Mouse (Mus musculus) G1E (cell line): ENCODE data around the gene Med9. TPM values are rescaled to one million over a fixed set of nuclear protein-coding genes. Genes with fewer than 3 reads are reported as not detected.

Experiments
- ATAC-seq: 2 replicates; pipeline ENCODE4 v1.8.0; 2016; ENCODE audit warnings: mild to moderate bottlenecking; ENCODE audit not compliant: insufficient number of reproducible peaks, poor library complexity, low FRiP score, severe bottlenecking; ENCODE audit errors: extremely low read depth
- DNase-seq: peaks from one replicate; pipeline ENCODE4 v3.0.0; 2012; ENCODE audit warnings: low spot score
- H3K27me3 ChIP-seq: 2 replicates; pipeline ENCODE4 v1.6.1; 2012; ENCODE audit warnings: mild to moderate bottlenecking, low read length, inconsistent platforms; ENCODE audit not compliant: insufficient read depth
- H3K36me3 ChIP-seq: replicated peaks from 2 replicates; pipeline ENCODE3; 2012; ENCODE audit warnings: mild to moderate bottlenecking, inconsistent platforms
- H3K4me1 ChIP-seq: 2 replicates; pipeline ENCODE4 v1.6.1; 2012; ENCODE audit warnings: low read depth, low read length, inconsistent platforms, mixed read lengths; ENCODE audit not compliant: insufficient read depth
- H3K4me3 ChIP-seq: 2 replicates; pipeline ENCODE4 v1.5.1; 2012; ENCODE audit warnings: low read depth, mild to moderate bottlenecking, inconsistent platforms, low read length, moderate library complexity, mixed read lengths
- H3K9me3 ChIP-seq: replicated peaks from 2 replicates; pipeline ENCODE4 v1.6.1; 2012; ENCODE audit warnings: inconsistent platforms
- CTCF ChIP-seq: IDR thresholded peaks from 2 replicates; pipeline ENCODE4 v1.5.1; 2012; ENCODE audit warnings: low read depth, low read length, inconsistent platforms, mixed read lengths
- GATA1 ChIP-seq: IDR thresholded peaks from 2 replicates; pipeline ENCODE4 v1.6.1; 2012; ENCODE audit warnings: borderline replicate concordance, low read length, inconsistent platforms, mixed read lengths
- GATA2 ChIP-seq: IDR thresholded peaks from 2 replicates; pipeline ENCODE4 v1.6.1; 2012; ENCODE audit warnings: low read depth, low read length, inconsistent platforms, borderline replicate concordance
- POLR2AphosphoS5 ChIP-seq: IDR thresholded peaks from 2 replicates; pipeline ENCODE4 v1.6.1; 2012; ENCODE audit warnings: low read depth, low read length, inconsistent platforms; ENCODE audit not compliant: insufficient replicate concordance
- TAL1 ChIP-seq: conservative IDR thresholded peaks from 2 replicates; pipeline ENCODE4 v1.6.1; 2012; ENCODE audit warnings: low read depth, low read length, inconsistent platforms, mixed read lengths
- polyA plus RNA-seq: library from polyadenylated mRNA; stranded (reverse); fragments of >175 nt; gene quantifications from 2 replicates; pipeline ENCODE4 v1.2.3, GENCODE M21; 2012
- total RNA-seq, 2 experiments: library from RNA; stranded (forward) in 1 of 2; stranded (reverse) in 1 of 2; fragments of 200-1000 nt in 1 of 2; fragments of >200 nt in 1 of 2; fragmentation: Nextera tagmentation in 1 of 2; gene quantifications; 2 replicates each; pipeline ENCODE4 v1.2.3; 2014 to 2017

Med9 gene
- total and polyA plus RNA-seq, 3 experiments, result 13.7 to 59.5 (median 23.2) TPM

- Histone ChIP-seq H3K4me3 (no peak overlapping the region), H3K36me3 (no peaks in the 10 kb centered on the region), H3K4me1 (no peaks in the 10 kb centered on the region), H3K27me3 (peaks cover 67% of the 10 kb centered on the region), H3K9me3 (no peaks in the 10 kb centered on the region)
- ATAC-seq (no peak), DNase-seq (no peak)
- no peak for TF ChIP-seq GATA1
- TF ChIP-seq CTCF, result no peak
- TF ChIP-seq TAL1, result no peak
- no peak for TF ChIP-seq POLR2AphosphoS5
- no peak for TF ChIP-seq GATA2
Measured at GRCm38 (mm10) chr11:59977831-59978230, 29.8 kb downstream of the Med9 start.

- H3K36me3 ChIP-seq, result no peaks in the 10 kb centered on the region
- H3K27me3 ChIP-seq, result peaks cover 30% of the 10 kb centered on the region
- H3K4me1 ChIP-seq, result no peaks in the 10 kb centered on the region
- H3K9me3 ChIP-seq, result no peaks in the 10 kb centered on the region
- DNase-seq (no peak), ATAC-seq (no peak)
- TF ChIP-seq CTCF (no peak), GATA2 (no peak), GATA1 (no peak), POLR2AphosphoS5 (no peak), TAL1 (no peak)
- no peak overlapping the region for H3K4me3 ChIP-seq
Measured at GRCm38 (mm10) chr11:59989406-59989805, 41.4 kb downstream of the Med9 start.

- DNase-seq (no peak), ATAC-seq (no peak)
- TF ChIP-seq TAL1 (no peak), CTCF (no peak), POLR2AphosphoS5 (no peak), GATA1 (no peak), GATA2 (no peak)
- H3K4me1 ChIP-seq, result no peaks in the 10 kb centered on the region
- H3K27me3 ChIP-seq, result peaks cover 36% of the 10 kb centered on the region
- H3K9me3 ChIP-seq, result no peaks in the 10 kb centered on the region
- H3K4me3 ChIP-seq, result no peak overlapping the region
- no peaks in the 10 kb centered on the region for H3K36me3 ChIP-seq
Measured at GRCm38 (mm10) chr11:59991365-59991764, 43.4 kb downstream of the Med9 start.

- ATAC-seq (no peak), DNase-seq (no peak)
Measured at GRCm38 (mm10) chr11:59994318-59994717, 46.3 kb downstream of the Med9 start.

GRCm38 (mm10) chr11:60001231-60001980, 53.4 kb downstream of the Med9 start:
- TF ChIP-seq GATA1 (no peak), CTCF (no peak), GATA2 (no peak), TAL1 (no peak), POLR2AphosphoS5 (no peak)
- no peak for DNase-seq
- no peaks in the 10 kb centered on the region for H3K36me3 ChIP-seq
- no peaks in the 10 kb centered on the region for H3K9me3 ChIP-seq
- no peak overlapping the region for H3K4me3 ChIP-seq
- no peaks in the 10 kb centered on the region for H3K4me1 ChIP-seq
- no peak for ATAC-seq
- H3K27me3 ChIP-seq, result peaks cover 20% of the 10 kb centered on the region

More at GRCm38 (mm10) chr11:59994318-59994717, 46.3 kb downstream of the Med9 start:
- Histone ChIP-seq H3K36me3 (no peaks in the 10 kb centered on the region), H3K27me3 (peaks cover 50% of the 10 kb centered on the region), H3K4me1 (no peaks in the 10 kb centered on the region), H3K4me3 (no peak overlapping the region), H3K9me3 (no peaks in the 10 kb centered on the region)
- TF ChIP-seq POLR2AphosphoS5, result no peak
- no peak for TF ChIP-seq CTCF
- no peak for TF ChIP-seq GATA1
- no peak for TF ChIP-seq GATA2
- no peak for TF ChIP-seq TAL1

GRCm38 (mm10) chr11:60003811-60004210, 55.8 kb downstream of the Med9 start:
- H3K9me3 ChIP-seq, result no peaks in the 10 kb centered on the region
- H3K4me1 ChIP-seq, result no peaks in the 10 kb centered on the region
- DNase-seq (no peak), ATAC-seq (no peak)
- no peak for TF ChIP-seq POLR2AphosphoS5
- no peak for TF ChIP-seq TAL1
- no peak for TF ChIP-seq CTCF
- TF ChIP-seq GATA2, result no peak
- TF ChIP-seq GATA1, result no peak
- H3K36me3 ChIP-seq, result no peaks in the 10 kb centered on the region
- no peak overlapping the region for H3K4me3 ChIP-seq
- H3K27me3 ChIP-seq, result peaks cover 22% of the 10 kb centered on the region
